Mouse (Mus musculus): Measurements from ENCODE around the gene Kirrel.
A peak's percentile ranks its signal among the peaks of the same experiment; 100 is the strongest.

Kirrel gene

GRCm38 (mm10) chr3:87174096-87174768 is at the start of gene Kirrel:
Gene Kirrel, minus strand, starts transcription at chr3:87174747.
- peak; percentile 10 to 37 for DNase-seq (ENCODE audit: low spot score in 2 of 2)

- no peak for DNase-seq (ENCODE audit: low spot score in 2 of 2)
Measured at GRCm38 (mm10) chr3:87223636-87224035, 49.1 kb upstream of the Kirrel start.

- no peak for DNase-seq (ENCODE audit: low spot score in 2 of 2)
Measured at GRCm38 (mm10) chr3:87222346-87222745, 47.8 kb upstream of the Kirrel start.

DNA sequence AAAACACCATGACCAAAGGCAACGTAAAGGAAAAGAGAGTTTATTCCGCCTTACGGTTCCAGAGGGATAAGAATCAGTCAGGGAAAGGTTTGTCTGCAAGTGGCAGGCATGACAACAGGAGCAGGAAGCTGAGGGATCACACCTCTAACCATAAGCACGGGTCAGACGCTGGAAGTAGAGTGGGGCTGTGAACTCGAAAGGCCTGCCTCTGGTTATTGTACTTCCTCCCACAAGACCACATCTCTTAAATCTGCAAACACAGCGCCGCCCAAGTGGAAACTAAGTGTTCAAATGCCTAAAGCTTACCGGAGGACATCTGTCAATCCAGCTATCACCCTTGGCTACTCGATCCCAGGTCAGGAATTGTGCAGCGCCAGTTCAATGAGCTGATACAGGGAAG is 40.6 kb upstream of the Kirrel start:
- no peak for DNase-seq (ENCODE audit: low spot score in 2 of 2)

- no peak for DNase-seq (ENCODE audit: low spot score in 2 of 2)
Measured at GRCm38 (mm10) chr3:87214221-87214864, 39.8 kb upstream of the Kirrel start.

DNA sequence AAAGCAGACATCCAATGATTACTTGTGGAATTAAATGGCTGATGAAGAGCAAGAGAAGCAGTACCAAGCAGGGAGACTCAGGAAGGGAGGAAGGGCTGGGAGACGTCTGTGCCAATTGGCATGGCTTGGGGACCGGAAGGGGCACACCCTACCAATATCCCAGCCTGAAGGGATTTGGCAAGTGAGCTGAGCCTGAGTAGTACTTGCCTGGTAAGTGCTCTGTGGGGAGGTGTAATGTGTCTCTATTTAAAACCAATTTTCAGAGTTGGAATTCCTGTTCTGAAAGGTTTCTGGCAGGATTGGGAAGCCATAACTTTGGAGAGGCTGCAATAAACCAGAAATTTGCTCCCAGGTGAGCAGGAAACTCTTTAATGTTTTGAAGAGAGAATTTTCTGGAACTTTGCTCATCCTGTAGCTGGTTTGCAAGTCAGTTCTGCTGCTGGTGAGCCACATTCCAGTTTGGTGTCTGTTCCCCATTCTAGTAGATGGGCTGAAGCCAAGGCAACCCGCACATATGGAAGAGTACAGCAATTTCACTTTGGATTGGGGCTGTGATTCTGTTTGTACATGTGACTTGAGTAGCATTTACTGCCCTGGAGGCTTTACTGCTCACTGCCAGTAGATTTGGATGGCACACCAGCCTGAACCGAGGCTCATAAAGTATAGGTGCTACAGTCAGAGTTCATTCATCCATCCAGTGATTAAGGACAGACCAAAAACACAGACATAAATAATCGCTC is 32.0 kb upstream of the Kirrel start:
- DNase-seq (ENCODE audit: low spot score in 2 of 2) = no peak

GRCm38 (mm10) chr3:87196637-87197036 is 22.1 kb upstream of the Kirrel start:
- DNase-seq (ENCODE audit: low spot score in 2 of 2) = no peak

DNA sequence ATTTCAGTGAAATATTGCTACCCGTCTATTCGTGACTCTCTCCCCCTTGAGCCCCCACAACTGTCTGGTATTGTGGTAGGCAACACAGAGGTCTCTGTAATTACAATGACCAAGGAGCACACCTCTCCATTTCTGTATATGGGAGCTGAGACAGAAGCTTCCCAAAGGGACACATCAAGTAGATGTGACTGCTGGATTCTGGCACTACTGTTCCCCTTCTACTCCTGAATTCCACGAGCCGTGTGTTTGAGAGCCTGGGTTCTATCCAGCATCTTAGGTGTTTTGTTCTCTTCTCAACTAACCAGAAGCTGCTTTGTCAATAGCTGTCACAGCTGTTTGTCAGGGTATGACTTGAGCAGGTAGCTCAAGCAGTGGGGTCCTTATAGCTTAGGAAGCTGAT is 20.5 kb upstream of the Kirrel start:
- no peak for DNase-seq (ENCODE audit: low spot score in 2 of 2)

- no peak for DNase-seq (ENCODE audit: low spot score in 2 of 2)
Measured at GRCm38 (mm10) chr3:87194591-87194990, 20.0 kb upstream of the Kirrel start.

DNA sequence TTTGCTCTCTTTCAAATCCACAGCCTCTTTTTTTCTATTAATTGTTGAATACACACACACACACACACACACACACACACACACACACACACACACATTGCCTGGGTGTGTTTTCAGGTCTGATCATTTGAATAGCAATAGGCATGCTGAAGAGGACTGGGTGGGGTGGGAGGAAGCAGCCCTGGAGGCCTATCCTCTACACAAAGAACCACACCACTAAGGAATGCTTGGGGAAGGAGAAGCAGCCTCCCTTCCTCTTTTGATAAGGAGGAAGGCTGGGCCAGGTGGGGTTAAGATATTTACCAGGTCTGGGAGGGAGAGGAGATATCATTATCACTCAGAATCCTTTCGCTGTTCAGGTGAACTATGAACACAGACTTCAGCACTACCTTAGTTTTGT is 19.2 kb upstream of the Kirrel start:
- no peak for DNase-seq (ENCODE audit: low spot score in 2 of 2)

- no peak for DNase-seq (ENCODE audit: low spot score in 2 of 2)
Measured at GRCm38 (mm10) chr3:87193352-87193751, 18.8 kb upstream of the Kirrel start.

DNA sequence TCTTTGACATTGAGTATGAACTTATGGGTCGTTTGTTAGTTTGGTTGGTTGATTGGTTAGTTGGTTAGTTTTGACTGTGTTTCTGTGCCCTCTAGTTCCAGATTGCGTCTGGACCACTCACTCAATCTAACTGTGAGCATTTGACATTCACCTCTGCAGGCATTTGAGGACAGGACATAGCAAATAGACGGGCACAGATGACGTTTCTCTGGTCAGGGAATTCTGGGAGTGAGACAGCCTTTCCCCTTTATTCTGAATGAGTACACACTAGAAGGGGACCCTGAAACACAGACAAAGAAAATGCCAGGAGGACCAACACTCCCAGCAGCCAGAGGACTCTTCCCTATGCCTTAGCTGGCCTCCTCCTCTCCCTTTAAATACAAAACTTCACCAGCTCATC is 2.1 kb upstream of the Kirrel start:
- no peak for DNase-seq (ENCODE audit: low spot score in 2 of 2)

GRCm38 (mm10) chr3:87175438-87175815 is 880 bp upstream of the Kirrel start:
- peak in 1 of 2 experiments; percentile 17 for DNase-seq (ENCODE audit: low spot score in 2 of 2)

- no peak for DNase-seq (ENCODE audit: low spot score in 2 of 2)
Measured at GRCm38 (mm10) chr3:87174769-87175437, 356 bp upstream of the Kirrel start.

- no peak for DNase-seq (ENCODE audit: low spot score in 2 of 2)
Measured at GRCm38 (mm10) chr3:87173486-87174085, 961 bp downstream of the Kirrel start.

DNA sequence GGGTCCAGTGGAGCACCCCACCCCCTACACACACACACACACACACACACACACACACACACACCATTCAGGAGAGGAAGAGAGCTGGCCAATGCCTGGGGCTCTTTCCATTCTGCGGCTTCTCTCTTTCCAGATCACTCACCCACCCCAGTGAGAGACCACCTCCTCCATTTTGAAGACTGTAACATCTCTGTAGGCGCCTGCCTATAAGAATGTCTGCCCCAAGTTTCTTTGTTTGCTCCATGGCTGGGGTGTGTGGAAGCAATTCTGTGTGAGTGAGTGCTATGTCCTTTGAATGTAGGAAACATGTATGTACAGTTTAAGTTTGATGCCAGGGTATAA is 1.5 kb downstream of the Kirrel start:
- no peak for DNase-seq (ENCODE audit: low spot score in 2 of 2)

DNA sequence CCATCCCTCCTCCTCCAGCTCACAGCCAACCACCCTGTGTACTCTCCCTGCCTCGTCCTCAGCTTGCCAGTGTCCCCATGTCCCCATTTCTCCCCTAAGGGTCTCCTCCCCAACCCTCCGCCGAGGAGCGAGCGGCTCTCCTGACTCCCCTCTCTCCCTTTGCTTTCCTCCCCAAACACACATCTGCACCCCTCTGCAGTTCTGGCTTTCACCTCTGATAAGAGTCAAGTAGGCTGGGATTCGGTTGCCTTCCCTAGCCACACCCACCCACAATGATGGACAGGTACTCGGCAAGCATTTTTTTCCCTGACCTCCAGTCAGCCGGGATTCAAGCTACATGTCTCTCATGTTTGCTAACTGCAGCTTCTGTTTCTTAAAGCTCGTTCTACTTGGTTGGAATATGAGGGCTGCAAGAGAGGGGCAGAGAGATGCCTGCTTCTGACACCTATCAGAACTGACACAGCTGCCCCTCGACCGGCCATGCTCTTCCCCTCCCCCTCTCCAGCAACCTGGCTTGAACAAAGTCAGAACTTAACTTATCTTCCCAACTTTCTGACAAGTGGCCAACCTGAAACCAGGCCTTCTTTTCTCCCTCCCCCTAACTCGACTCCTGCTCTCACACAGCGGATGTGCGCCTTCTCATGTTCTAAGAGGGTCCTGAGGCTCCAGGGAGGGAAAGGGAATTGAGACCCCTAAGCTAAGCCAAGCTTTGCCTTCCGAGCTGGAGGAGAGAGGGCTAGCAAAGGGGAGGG is 2.0 kb downstream of the Kirrel start:
- no peak for DNase-seq (ENCODE audit: low spot score in 2 of 2)

GRCm38 (mm10) chr3:87171201-87172100 is 3.1 kb downstream of the Kirrel start:
- no peak for DNase-seq (ENCODE audit: low spot score in 2 of 2)

DNA sequence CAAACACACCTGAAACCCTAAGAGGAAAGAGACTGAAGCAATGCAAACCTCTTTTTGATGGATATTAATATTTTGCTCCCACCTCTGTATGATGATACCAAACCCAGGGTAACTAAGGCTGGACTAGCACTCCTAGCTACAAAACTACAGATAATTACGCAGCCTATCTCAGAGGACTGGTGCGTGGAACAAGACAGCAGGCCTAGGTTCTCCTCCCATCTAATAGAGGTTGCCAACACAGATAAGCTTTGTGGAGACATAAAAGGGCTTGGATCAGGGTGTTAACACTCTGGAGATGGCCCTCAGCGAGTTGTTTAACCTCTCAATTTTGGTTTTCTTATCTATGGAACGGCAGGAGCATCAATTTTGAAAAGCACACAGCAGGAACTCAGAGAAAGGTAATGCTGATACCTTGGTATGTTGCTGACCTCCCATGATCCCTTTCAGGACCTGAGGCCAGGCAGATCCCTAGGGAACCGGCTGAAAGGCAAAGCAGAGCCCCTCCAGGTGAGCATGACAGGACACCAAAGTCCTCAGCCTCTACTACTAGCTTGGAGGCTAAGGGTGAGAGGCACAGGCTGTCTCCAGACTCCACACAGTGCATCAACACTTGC is 5.0 kb downstream of the Kirrel start:
- no peak for DNase-seq (ENCODE audit: low spot score in 2 of 2)

- no peak for DNase-seq (ENCODE audit: low spot score in 2 of 2)
Measured at GRCm38 (mm10) chr3:87168756-87169155, 5.8 kb downstream of the Kirrel start.

Data from thymus, postnatal 10 days (tissue).